Mouse (Mus musculus) kidney, adult 2 months (tissue): ENCODE measurements around the gene Decr2.

Experiments
- CTCF ChIP-seq: fragments of 200-500 bp; conservative IDR thresholded peaks from 2 replicates; pipeline ENCODE4 v1.5.1; 2011; ENCODE audit warnings: low read depth, mild to moderate bottlenecking, control low read depth, low read length, moderate library complexity, mixed read lengths; ENCODE audit not compliant: insufficient read depth, insufficient read length
- POLR2A ChIP-seq: fragments of 200-500 bp; IDR thresholded peaks from one replicate; pipeline ENCODE4 v1.6.1; 2011; ENCODE audit warnings: low read depth, low read length, control low read depth

GRCm38 (mm10) chr17:26095121-26095740, 5.1 kb upstream of the Decr2 start, which contains the start of gene Nme4:
- TF ChIP-seq POLR2A (no peak), CTCF (no peak)
